ENCODE assay signal across 9 mouse cellular contexts in the genomic region with DNA sequence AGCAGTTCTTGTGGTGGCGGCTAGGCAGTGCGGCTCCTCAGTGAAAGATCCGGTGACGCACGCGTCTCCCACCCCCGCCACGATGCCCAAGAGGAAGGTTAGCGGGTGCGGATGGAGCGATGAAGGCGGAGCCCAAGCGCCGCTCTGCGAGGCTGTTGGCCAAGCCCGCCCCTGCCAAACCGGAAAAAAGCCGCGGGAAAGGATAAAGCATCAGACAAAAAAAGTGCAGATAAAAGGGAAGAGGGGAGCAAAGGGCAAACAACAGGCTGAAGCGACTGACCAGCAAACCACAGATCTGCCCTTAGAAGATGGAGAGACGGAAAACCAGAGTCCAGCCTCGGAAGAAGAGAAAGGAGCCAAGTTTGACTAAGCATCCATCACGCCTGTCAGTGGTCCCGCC. TPM values are rescaled to one million over a fixed set of nuclear protein-coding genes. Genes with fewer than 3 reads are reported as not detected.
A peak's percentile ranks its signal among the peaks of the same experiment; 100 is the strongest.
DNase-seq lines count a peak whose midpoint lies in the region; ATAC-seq and TF ChIP-seq lines count a peak whose summit lies in the region.
"Had no signal": no experiment of that assay in that cellular context is flagged by ENCODE, and none has a peak within 500 bp of the region (broad histone marks: within the 10 kb centered on the region; RNA-seq: fewer than 3 reads in every experiment).

No protein-coding gene starts in this region.

- peak overlapping the region; percentile 71 for H3K4me2 ChIP-seq in heart, embryonic 15.5 days
- peak overlapping the region; percentile 53 for H3K4me2 ChIP-seq in kidney, embryonic 14.5 days (replicated peaks; ENCODE audit: low read depth, low read length)
- H3K4me2 ChIP-seq in lung, embryonic 16.5 days (ENCODE audit: low read depth, low read length) = peak overlapping the region; percentile 58

- TF ChIP-seq POLR2A in thymus, adult 2 months (IDR thresholded peaks at IDR 0.05; ENCODE audit: control insufficient read depth, extremely low read depth, insufficient read depth, low read length, poor library complexity) = no peak
- no peak for TF ChIP-seq POLR2A in olfactory bulb, adult 2 months (IDR thresholded peaks at IDR 0.05; ENCODE audit: insufficient read depth, low read depth, low read length)

- H3K9me3 ChIP-seq in heart, embryonic 15.5 days (replicated peaks) = no peaks in the 10 kb centered on the region
- no peaks in the 10 kb centered on the region for H3K9me3 ChIP-seq in kidney, embryonic 14.5 days (ENCODE audit: control insufficient read depth, low read length)
- no peaks in the 10 kb centered on the region for H3K9me3 ChIP-seq in lung, embryonic 16.5 days (ENCODE audit: control insufficient read depth, low read length)

- H3K36me3 ChIP-seq in thymus, adult 2 months (ENCODE audit: control insufficient read depth, insufficient read depth, low read length) = no peaks in the 10 kb centered on the region
- no peaks in the 10 kb centered on the region for H3K36me3 ChIP-seq in heart, embryonic 15.5 days
- H3K36me3 ChIP-seq in kidney, embryonic 14.5 days (ENCODE audit: control insufficient read depth, insufficient read depth, low read length) = no peaks in the 10 kb centered on the region
- no peaks in the 10 kb centered on the region for H3K36me3 ChIP-seq in lung, embryonic 16.5 days (ENCODE audit: control insufficient read depth, insufficient read depth, low read length)

- 0 out of 2 replicates have a peak overlapping the region, but pooled peaks have one; percentile 19 for H3K4me3 ChIP-seq in thymus, adult 2 months (ENCODE audit: control insufficient read depth, insufficient read depth, low read length)
- H3K4me3 ChIP-seq in heart, embryonic 15.5 days = peak overlapping the region; percentile 42
- H3K4me3 ChIP-seq in kidney, embryonic 14.5 days (ENCODE audit: low read length) = peak overlapping the region; percentile 34
- peak overlapping the region; percentile 42 for H3K4me3 ChIP-seq in lung, embryonic 16.5 days (ENCODE audit: low read length)
- peak overlapping the region; percentile 26 for H3K4me3 ChIP-seq in olfactory bulb, adult 2 months (ENCODE audit: insufficient read depth, low read depth, low read length)

- DNase-seq in thymus, adult 2 months = no peak
- no peak for DNase-seq in thymus, postnatal 0 days (ENCODE audit: low spot score)
- DNase-seq in embryo, embryonic 9.5 days (ENCODE audit: extremely low spot score) = peak; percentile 65
- no peak for DNase-seq in layer of hippocampus, adult 11-12 months (ENCODE audit: low spot score)

- 0 out of 2 replicates have a peak, but pooled peaks have one; percentile 11 for TF ChIP-seq CTCF in thymus, adult 2 months (IDR thresholded peaks at IDR 0.05; ENCODE audit: borderline replicate concordance, control insufficient read depth, extremely low read depth, insufficient read depth, low read length, poor library complexity)
- TF ChIP-seq CTCF in olfactory bulb, adult 2 months (IDR thresholded peaks at IDR 0.05; ENCODE audit: insufficient read depth, low read depth, low read length) = no peak

- no peak overlapping the region for H3K9ac ChIP-seq in heart, embryonic 15.5 days
- 0 out of 2 replicates have a peak overlapping the region, but pooled peaks have one; percentile 7 for H3K9ac ChIP-seq in kidney, embryonic 14.5 days (ENCODE audit: low read depth, low read length)
- no peak overlapping the region for H3K9ac ChIP-seq in lung, embryonic 16.5 days (ENCODE audit: low read length)

- ATAC-seq in heart, embryonic 15.5 days (replicated peaks; ENCODE audit: insufficient number of reproducible peaks, insufficient read depth, low FRiP score, low read depth) = 0 out of 2 replicates have a peak, but pooled peaks have one; percentile 31
- 0 out of 2 replicates have a peak, but pooled peaks have one; percentile 32 for ATAC-seq in kidney, embryonic 14.5 days (ENCODE audit: low FRiP score, low TSS enrichment)
- ATAC-seq in lung, embryonic 16.5 days (ENCODE audit: low read depth) = peak; percentile 59; the same call in 1 of the 2 replicates

- WGBS in thymus, adult 2 months = 2% methylated on average over 24 of the region's 24 CpGs
- WGBS in heart, embryonic 15.5 days = 4% methylated on average over 24 of the region's 24 CpGs
- 5% methylated on average over 24 of the region's 24 CpGs for WGBS in kidney, embryonic 14.5 days
- 3% methylated on average over 24 of the region's 24 CpGs for WGBS in lung, embryonic 16.5 days
- WGBS in olfactory bulb, adult 2 months = 3% methylated on average over 24 of the region's 24 CpGs

- H3K27me3 ChIP-seq in thymus, adult 2 months (ENCODE audit: control insufficient read depth, insufficient read depth, low read length) = peaks cover 5% of the 10 kb centered on the region; the same call in 1 of the 2 replicates
- H3K27me3 ChIP-seq in heart, embryonic 15.5 days = peaks cover 15% of the 10 kb centered on the region
- no peaks in the 10 kb centered on the region for H3K27me3 ChIP-seq in kidney, embryonic 14.5 days (ENCODE audit: control insufficient read depth, insufficient read depth, low read length)
- H3K27me3 ChIP-seq in lung, embryonic 16.5 days (ENCODE audit: control insufficient read depth, insufficient read depth, low read depth, low read length) = 0 out of 2 replicates have a peak, but pooled peaks cover 3% of the 10 kb centered on the region

- H3K27ac ChIP-seq in thymus, adult 2 months (ENCODE audit: control insufficient read depth, insufficient read depth, low read length) = no peak overlapping the region
- H3K27ac ChIP-seq in heart, embryonic 15.5 days = no peak overlapping the region
- no peak overlapping the region for H3K27ac ChIP-seq in kidney, embryonic 14.5 days (ENCODE audit: low read depth, low read length)
- no peak overlapping the region for H3K27ac ChIP-seq in lung, embryonic 16.5 days (ENCODE audit: low read length)
- H3K27ac ChIP-seq in olfactory bulb, adult 2 months (ENCODE audit: insufficient read depth, low read depth, low read length) = no peak overlapping the region
- H3K27ac ChIP-seq: macrophage had no signal

- peaks cover 8% of the 10 kb centered on the region; the same call in 1 of the 2 replicates for H3K4me1 ChIP-seq in thymus, adult 2 months (replicated peaks; ENCODE audit: control insufficient read depth, insufficient read depth, low read length)
- peaks cover 3% of the 10 kb centered on the region; the same call in 1 of the 2 replicates for H3K4me1 ChIP-seq in heart, embryonic 15.5 days (replicated peaks)
- no peaks in the 10 kb centered on the region for H3K4me1 ChIP-seq in kidney, embryonic 14.5 days (ENCODE audit: control insufficient read depth, insufficient read depth, low read length)
- H3K4me1 ChIP-seq in lung, embryonic 16.5 days (replicated peaks; ENCODE audit: control insufficient read depth, insufficient read depth, low read length) = no peaks in the 10 kb centered on the region; the same call in 1 of the 2 replicates
- 0 out of 2 replicates have a peak, but pooled peaks cover 4% of the 10 kb centered on the region for H3K4me1 ChIP-seq in olfactory bulb, adult 2 months (ENCODE audit: control insufficient read depth, insufficient read depth, low read length)

RNA-seq across cellular contexts. Expression of a gene that starts 6.3 kb away (rescaled TPM):
- 1.2 and 1.4 TPM in 2 replicates for polyA plus RNA-seq in thymus, adult 2 months (2012; rRNA removed)
- 0.71 and 0.94 TPM in 2 replicates for polyA plus RNA-seq in thymus, postnatal 0 days (2015; fragmentation: Nextera tagmentation; extraction: Ambion mirVana)
- polyA plus RNA-seq in heart, embryonic 15.5 days (2015; fragmentation: Nextera tagmentation; extraction: Ambion mirVana) = 0.20 TPM in 1 of 2 replicates, not detected in the other
- 0.74 and 1.9 TPM in 2 replicates for polyA plus RNA-seq in kidney, embryonic 14.5 days (2014; fragmentation: Nextera tagmentation; extraction: Ambion mirVana)
- polyA plus RNA-seq in lung, embryonic 16.5 days (2015; fragmentation: Nextera tagmentation; extraction: Ambion mirVana) = 0.44 TPM in 1 of 2 replicates, not detected in the other
- not detected in 2 replicates for polyA plus RNA-seq in olfactory bulb, adult 2 months (2012; ENCODE audit: insufficient read depth, insufficient read length, low replicate concordance, missing spikeins)

RNA-seq across cellular contexts. Expression of a gene that starts 15.4 kb away (rescaled TPM):
- polyA plus RNA-seq in thymus, adult 2 months (2012; rRNA removed) = 0.54 and 0.83 TPM in 2 replicates
- polyA plus RNA-seq in thymus, postnatal 0 days (2015; fragmentation: Nextera tagmentation; extraction: Ambion mirVana) = 0.27 and 0.29 TPM in 2 replicates
- polyA plus RNA-seq in heart, embryonic 15.5 days (2015; fragmentation: Nextera tagmentation; extraction: Ambion mirVana) = not detected in 2 replicates
- polyA plus RNA-seq in kidney, embryonic 14.5 days (2014; fragmentation: Nextera tagmentation; extraction: Ambion mirVana) = not detected in 2 replicates
- not detected in 2 replicates for polyA plus RNA-seq in lung, embryonic 16.5 days (2015; fragmentation: Nextera tagmentation; extraction: Ambion mirVana)
- not detected in 2 replicates for polyA plus RNA-seq in olfactory bulb, adult 2 months (2012; ENCODE audit: insufficient read depth, insufficient read length, low replicate concordance, missing spikeins)
- polyA plus RNA-seq: macrophage had no signal

RNA-seq across cellular contexts. Expression of a gene that starts 37.7 kb away (rescaled TPM):
- polyA plus RNA-seq in thymus, adult 2 months (2012; rRNA removed) = 1.3 and 1.4 TPM in 2 replicates
- 0.22 and 0.27 TPM in 2 replicates for polyA plus RNA-seq in thymus, postnatal 0 days (2015; fragmentation: Nextera tagmentation; extraction: Ambion mirVana)
- 0.09 TPM in 1 of 2 replicates, not detected in the other for polyA plus RNA-seq in heart, embryonic 15.5 days (2015; fragmentation: Nextera tagmentation; extraction: Ambion mirVana)
- polyA plus RNA-seq in kidney, embryonic 14.5 days (2014; fragmentation: Nextera tagmentation; extraction: Ambion mirVana) = 0.14 TPM in 1 of 2 replicates, not detected in the other
- polyA plus RNA-seq in lung, embryonic 16.5 days (2015; fragmentation: Nextera tagmentation; extraction: Ambion mirVana) = 0.09 TPM in 1 of 2 replicates, not detected in the other
- not detected in 2 replicates for polyA plus RNA-seq in olfactory bulb, adult 2 months (2012; ENCODE audit: insufficient read depth, insufficient read length, low replicate concordance, missing spikeins)
